Mouse (Mus musculus) CH12.LX (cell line): Measurements from ENCODE around the gene Srgap1.

ENCODE experiments used
- CTCF ChIP-seq, 2 experiments: IDR thresholded peaks in 1 of 2; conservative IDR thresholded peaks in 1 of 2; 2 replicates each; pipeline ENCODE4 v1.5.1; 2011 to 2012; ENCODE audit warnings: low read depth in 2 of 2, low read length in 2 of 2, improper control_type of control experiment in 1 of 2, inconsistent platforms in 1 of 2, mild to moderate bottlenecking in 1 of 2, moderate library complexity in 1 of 2
- POLR2A ChIP-seq: IDR thresholded peaks from 2 replicates; pipeline ENCODE4 v1.6.1; 2011; ENCODE audit warnings: low read depth, mild to moderate bottlenecking, improper control_type of control experiment, low read length

GRCm38 (mm10) chr10:121732542-121732941 lies 314.6 kb downstream of the Srgap1 start:
- TF ChIP-seq POLR2A (no peak), CTCF (conservative IDR thresholded peaks at IDR 0.05 in 1 of 2, IDR thresholded peaks at IDR 0.05 in 1 of 2; ENCODE audit: low read depth in 2 of 2, low read length in 2 of 2) (no peak)
